Mouse (Mus musculus) gonadal fat pad, adult 2 months (tissue): ENCODE results near the gene Parvb. TPM values are rescaled to one million over a fixed set of nuclear protein-coding genes. Genes with fewer than 3 reads are reported as not detected.

ENCODE experiments used
- DNase-seq: peaks from one replicate; pipeline ENCODE4 v3.0.0-alpha.2; 2012; ENCODE audit warnings: low read depth
- polyA plus RNA-seq: library from polyadenylated mRNA; depleted of rRNA; stranded (reverse); fragments of >200 nt; gene quantifications from 2 replicates; pipeline ENCODE4 v1.2.3, GENCODE M21; 2012

Gene Parvb
- polyA plus RNA-seq, 1 experiment, result 7.5 TPM

DNA sequence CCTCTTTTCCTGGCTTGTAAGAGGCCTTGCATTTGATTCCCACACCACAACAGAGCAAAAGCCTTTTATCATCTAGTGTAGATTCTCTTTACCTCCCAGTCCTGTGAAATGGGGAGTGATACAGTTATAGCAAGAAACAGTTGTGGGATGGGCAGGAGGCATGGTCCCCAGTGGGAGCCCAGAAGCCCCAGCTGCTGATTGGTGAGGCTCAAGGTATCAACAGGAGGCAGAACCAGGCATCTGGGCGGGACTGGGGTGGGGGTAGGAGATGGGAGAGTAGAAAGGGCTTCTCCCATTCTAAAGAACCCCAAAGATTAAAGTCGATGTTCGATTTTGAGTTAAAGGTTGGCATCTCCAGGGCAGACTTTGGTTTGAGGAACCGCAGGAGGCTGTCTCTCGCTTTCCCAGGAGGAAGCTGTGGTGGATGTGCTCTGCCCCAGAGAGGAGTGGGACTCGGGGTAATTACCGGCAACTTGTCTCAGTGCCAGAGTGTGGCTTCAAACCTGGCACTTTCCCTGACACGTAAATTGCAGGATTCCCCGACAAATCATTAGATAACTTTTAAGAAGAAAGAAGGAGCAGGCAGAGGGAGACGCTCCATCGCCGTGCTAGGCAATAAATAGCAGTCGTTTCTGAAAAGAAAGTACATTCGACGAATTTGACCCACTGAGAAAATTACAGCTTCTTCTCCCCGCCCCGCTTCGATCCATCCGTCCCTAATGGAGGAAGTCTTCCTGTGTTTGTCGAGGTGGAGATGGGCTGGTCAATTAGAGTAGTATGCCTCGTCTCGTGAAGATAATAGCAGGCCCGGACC lies 13.7 kb upstream of the Parvb start:
- no peak for DNase-seq

GRCm38 (mm10) chr15:84218783-84219271 lies 13.0 kb upstream of the Parvb start:
- DNase-seq, result no peak

- DNase-seq, result no peak
These were observed 10.3 kb upstream of the Parvb start for GRCm38 (mm10) chr15:84221539-84221938.

DNA sequence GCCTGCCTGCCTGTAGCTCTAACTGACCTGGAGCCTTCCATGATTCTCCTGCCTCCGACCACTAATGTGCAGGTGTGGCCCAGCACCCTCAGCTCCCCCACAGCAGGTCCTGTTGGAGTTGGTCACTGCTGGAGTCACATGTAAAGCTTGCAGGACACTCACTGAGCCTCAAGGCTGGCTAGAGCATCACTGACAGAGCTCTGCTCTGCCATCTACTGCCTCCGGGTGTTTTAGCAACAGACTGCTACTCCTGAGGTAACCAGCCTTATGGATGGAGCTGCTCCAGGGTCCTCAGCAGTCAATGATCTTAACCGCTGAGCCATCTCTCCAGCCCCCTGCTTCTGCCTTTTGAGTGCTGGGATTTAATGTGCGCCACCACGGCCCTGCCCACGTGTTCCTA lies 8.4 kb upstream of the Parvb start:
- no peak for DNase-seq

- DNase-seq, result no peak
These were observed 7.1 kb upstream of the Parvb start for GRCm38 (mm10) chr15:84224779-84225178.

DNA sequence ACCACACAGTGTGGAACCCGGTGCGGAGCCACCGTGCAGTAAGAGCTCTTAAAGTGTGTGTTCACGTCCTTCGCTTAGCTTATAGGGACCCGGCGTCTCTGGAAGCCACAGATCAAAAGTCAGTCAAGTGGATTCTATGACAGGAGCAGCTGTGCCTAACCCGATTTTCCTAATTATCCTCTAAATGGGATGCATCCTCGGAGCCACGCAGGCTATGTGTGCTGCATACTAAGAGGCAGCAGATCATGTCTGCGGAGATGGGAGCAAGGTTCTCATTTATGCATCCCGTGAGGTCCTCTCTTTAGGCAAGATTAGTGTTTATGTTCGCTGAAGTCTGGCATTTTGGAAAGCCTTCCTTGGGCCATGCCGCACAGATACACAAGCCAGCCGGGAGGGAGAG lies 4.9 kb upstream of the Parvb start:
- DNase-seq, result no peak

DNA sequence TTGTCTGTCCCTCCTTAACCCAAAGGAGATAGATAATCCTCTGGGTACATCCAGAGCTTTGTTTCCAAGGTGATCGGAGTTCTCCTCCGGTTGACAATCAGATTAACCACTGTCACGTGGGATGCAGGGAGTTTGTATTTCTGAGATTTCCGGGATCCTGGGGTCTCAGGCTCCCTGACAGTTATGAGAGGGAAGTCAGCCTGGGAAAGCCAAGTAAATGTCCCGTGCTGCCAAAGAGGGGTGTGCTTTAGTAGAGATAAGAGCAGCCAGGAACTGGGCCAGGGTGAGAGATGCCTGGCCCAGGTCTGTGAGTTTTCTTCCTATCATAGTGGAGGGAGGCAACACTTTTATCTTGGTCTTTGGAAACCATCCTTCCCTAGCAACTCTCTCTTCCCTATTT lies 1.2 kb upstream of the Parvb start:
- no peak for DNase-seq

DNA sequence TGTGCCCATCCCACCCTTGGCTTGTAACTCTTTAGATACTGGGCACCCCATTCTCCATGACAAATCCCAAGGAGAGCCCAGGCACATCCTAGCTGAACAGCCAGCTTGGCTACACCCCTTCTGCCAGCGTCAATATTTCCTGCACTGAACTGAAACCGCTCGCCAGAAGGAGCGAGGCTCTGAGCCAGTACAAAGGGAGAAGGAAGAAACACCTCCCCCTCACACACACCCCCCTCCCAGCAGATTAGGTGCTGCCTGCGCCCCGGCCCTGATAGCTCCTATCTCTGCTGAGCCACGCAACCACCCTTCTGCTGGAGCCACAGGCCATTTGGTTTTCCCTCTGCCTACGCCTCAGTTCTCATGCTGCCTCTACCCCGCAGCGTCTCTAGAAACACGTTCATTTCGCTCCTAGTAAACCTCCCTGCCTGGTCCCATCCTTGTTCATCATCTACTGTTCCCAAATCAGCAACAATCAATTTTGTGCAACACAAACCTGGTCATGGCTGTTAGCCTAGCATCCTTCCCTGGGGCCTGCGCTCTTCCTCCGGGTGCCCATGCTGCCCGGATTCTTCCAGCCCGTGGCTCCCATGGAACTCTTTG lies 630 bp upstream of the Parvb start:
- DNase-seq, result no peak

DNA sequence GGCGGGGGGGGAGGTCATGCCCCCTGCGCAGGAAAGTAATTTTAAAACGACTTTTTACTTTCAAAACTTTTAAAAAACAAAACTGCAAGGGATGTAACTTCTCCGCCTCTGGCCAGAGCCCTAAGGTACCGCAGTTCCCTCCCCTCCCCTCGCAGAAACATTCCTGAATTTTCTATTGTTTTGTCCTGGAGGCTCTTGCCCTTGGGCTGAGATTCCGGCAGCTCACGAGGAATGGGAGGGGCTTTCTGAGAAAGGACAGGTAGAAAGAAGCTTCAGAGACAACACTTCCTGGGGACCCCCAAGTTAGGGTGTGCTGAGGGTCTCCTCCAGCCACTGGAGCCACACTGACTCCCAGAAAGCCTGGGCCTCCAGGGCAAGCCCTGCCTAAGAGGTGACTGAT lies 766 bp downstream of the Parvb start:
- DNase-seq, result no peak

- no peak for DNase-seq
These were observed 3.1 kb downstream of the Parvb start for GRCm38 (mm10) chr15:84234794-84235581.

- no peak for DNase-seq
These were observed 3.8 kb downstream of the Parvb start for GRCm38 (mm10) chr15:84235646-84236045.

DNA sequence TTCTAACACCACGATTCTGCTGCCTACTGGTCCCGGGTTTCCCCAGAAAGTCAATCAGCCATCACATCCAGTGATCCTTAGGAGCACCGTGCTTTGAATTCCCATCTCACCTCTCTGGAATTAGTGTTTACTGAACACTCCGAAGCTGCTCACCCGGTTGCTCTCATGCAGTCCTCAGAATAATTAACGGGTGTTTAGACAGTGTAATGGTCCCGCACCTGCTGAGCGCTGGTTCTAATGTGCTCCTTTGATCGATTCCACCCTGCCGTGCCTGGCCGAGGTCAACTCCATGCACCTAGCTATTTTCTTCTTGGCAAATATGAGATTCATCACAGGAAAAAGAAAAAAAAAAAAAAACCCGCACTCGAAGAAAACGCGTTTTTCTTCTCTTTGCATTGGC lies 6.7 kb downstream of the Parvb start:
- no peak for DNase-seq

DNA sequence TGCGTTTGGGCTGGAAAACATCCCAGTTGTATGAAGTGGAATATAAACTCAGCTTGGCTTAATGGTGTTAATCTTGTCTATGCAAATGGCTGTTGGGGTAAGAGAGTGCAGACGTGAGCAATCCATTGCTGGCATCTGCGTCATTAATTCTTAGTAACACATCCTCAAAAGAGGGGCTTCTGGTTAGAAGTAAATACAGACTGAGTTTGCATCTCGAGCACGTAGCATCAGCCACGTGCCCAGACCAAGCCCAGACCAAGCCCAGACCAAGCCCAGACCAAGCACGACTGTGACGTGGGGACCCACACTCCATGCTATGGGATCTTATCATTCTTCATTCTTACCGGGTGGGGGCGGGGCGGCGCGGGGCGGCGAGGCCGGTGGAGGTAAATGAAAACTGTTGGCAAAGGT lies 7.2 kb downstream of the Parvb start:
- no peak for DNase-seq

DNA sequence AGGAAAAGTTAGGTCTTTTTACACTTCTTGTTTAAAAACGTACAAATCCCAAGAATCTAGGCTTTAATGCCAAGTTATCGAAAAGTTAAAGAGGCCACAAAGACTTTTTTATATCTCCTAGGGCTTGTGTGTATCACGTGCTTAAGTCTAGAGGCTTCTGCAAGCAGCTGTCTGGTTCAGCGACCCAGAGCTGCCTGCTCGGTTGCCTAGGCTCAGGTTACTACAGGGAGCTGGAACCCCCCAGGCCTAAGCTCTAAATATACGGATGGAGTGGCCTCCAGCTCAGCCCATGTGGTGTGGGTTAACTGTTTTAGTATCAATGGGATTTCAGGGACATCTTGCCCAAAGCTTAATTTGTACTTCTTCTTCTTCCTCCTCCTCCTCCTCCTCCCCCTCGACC lies 9.7 kb downstream of the Parvb start:
- no peak for DNase-seq

GRCm38 (mm10) chr15:84245104-84245503 lies 13.3 kb downstream of the Parvb start:
- no peak for DNase-seq

DNA sequence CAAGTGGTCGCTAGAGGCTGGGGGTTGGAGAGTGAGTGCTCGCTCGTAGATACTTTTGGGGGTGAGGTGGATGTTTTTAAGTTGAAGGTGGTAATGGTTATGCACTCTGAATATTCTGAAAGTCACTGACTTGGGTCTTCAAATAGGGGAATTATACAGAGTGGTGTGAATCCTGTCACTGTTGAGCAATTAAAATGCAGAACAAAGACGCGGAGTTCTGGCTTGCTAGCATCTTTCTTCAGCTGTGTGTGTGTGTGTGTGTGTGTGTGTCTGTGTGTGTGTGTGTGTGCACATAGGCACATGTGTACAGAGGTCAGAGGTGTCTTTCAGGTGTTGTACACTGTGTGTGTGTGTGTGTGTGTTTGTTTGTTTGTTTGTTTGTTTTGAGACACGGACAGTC lies 14.4 kb downstream of the Parvb start:
- DNase-seq, result no peak

- no peak for DNase-seq
These were observed 15.5 kb downstream of the Parvb start for GRCm38 (mm10) chr15:84247309-84247708.

DNA sequence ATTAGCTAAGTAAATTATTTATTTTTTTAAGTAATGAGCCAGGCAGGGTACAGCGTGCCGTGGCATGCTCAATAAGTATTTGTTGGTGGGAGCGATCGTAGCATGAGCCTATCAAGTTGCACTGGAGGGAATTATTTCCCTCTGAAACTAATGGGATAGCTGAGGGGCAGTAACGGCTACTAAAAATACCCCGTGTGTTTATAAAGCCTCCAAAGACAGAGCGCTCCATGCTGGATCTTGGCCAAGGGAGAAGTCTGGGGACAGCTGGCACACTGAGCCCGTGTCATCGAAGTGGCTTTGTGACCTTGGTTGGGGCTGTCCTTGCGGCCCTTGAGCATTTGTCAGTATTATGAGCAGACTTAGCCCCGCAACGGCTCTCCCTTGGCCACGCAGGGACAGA lies 19.4 kb downstream of the Parvb start:
- DNase-seq, result no peak

GRCm38 (mm10) chr15:84252645-84253044 lies 20.8 kb downstream of the Parvb start:
- DNase-seq, result no peak

DNA sequence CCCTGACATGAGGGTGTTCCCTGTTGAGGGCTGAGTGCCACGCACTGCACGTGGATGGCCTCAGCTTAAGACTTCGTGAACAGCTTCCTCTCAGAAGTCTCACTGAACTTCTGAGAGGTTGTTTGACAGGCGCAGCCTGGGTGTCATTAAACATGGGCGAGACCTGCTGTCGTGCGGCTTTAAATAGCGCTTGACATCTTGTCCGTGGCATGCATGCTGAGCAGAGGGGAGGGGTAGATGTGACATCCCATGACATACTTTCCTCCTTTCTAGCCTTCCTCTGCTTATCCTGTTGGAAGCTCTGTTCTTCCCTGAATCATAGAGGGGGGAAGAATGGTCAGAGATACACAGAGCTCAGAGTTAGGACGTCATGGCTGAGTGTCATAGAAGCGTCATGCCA lies 21.9 kb downstream of the Parvb start:
- no peak for DNase-seq

DNA sequence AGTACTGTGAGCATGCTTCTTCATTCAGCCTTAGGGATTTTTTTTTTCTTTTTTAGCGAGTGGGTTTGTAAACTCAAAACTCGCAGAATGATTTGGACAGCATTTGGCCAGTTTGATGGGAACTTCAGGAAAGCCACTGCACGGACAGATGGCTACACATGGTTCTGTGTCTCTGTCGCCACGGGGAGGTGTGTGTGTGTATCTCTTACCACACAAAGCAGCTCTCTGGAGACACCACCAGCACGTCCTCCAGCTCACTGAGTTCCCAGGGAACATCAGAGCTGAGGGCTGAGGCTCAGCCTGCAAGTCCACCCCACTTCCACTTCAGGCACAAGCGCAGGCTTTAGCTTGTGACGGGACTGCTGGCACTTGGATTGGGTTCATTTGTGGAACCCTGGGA lies 22.5 kb downstream of the Parvb start:
- no peak for DNase-seq

DNA sequence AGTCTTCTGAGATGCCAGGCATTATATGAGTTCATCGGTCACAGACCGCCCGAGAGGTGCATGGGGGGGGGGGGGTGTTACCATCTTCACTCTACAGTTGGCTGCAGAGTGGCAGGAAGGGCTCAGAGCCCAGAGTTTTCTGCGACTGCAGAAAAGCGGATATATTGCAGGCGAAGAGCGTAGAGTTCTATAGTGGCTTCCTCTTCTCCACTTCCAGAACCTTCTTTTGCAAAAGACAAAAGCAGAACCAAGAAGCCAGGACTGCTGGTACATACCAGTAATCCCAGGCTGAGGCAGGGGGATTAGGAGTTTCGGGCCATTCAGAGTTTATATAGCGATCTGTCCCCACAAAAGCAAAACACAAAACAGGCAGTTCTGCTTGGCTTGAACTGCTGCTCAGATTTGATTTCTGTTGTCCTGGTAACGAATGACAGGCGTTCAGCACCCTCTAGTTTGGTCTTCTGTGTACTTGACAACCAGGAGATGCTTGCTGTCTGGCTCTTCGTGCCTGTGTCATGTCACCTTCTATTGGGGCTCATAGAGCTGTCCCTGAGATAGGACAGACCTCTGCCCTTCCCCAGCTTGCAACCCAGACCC lies 24.5 kb downstream of the Parvb start:
- DNase-seq, result no peak
